Mouse (Mus musculus) heart, postnatal 0 days (tissue): Measurements from ENCODE around the gene A030003K21Rik.

ENCODE experiments used
- CTCF ChIP-seq: IDR thresholded peaks from 2 replicates; pipeline ENCODE4 v1.5.1; 2016; ENCODE audit warnings: antibody characterized with exemption, control low read depth, low read depth
- EP300 ChIP-seq: IDR thresholded peaks from 2 replicates; pipeline ENCODE4 v1.6.1; 2016; ENCODE audit warnings: antibody characterized with exemption, low read depth

GRCm38 (mm10) chr1:82905886-82906285, 37.3 kb downstream of the A030003K21Rik start:
- TF ChIP-seq CTCF (no peak), EP300 (no peak)
